Mouse (Mus musculus): ENCODE measurements around the gene Cluh.

Cluh gene

GRCm38 (mm10) chr11:74647966-74648365 is 1.3 kb upstream of the Cluh start:
- no peak for DNase-seq (ENCODE audit: low spot score in 2 of 2)

- DNase-seq (ENCODE audit: low spot score in 2 of 2) = no peak
Measured at GRCm38 (mm10) chr11:74648676-74649075, 619 bp upstream of the Cluh start.

DNA sequence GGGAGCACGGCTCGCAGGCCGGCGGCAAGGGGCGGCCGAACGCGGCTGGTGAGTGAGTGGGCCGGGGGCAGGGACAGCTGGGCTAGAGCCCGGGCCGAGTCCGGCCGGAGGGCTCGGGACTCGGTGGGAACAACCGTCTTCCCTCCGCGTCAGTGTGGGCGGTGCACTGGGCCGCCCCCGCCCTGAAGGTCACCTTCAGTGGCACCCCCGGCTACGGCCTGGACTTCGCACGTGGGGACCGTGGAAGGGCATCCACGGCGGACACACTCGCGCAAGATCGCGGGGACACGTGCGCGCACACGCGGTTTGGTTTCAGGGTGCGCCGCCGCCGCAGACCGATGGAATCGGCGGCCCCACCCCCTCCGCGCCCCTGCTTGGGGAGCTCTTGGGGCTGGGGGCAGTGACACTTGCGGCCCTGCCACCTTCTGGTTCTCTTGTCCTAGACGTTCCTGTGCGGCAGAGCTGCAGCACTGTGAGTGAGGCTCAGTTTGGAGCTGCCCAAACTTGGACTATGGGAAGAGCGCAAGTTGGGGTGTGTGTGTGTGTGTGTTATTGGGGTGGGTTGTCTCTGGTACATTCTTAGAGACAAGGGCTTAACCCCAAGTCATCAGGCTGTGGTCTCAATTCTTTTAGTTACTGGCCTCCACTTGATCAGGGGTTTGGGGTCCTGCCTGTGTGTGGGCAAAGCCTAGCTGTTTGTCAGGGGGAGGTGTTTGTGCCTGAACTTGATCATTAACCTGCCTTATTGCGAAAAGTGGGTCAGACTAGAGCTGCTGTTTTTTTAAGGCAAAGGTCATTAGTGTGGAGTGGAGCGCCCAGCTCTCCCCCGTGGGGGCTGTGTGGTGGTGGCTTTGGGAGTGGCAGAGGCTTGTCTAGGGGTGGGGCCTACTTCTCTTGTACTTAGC is 604 bp downstream of the Cluh start:
- DNase-seq (ENCODE audit: low spot score in 2 of 2) = no peak

DNA sequence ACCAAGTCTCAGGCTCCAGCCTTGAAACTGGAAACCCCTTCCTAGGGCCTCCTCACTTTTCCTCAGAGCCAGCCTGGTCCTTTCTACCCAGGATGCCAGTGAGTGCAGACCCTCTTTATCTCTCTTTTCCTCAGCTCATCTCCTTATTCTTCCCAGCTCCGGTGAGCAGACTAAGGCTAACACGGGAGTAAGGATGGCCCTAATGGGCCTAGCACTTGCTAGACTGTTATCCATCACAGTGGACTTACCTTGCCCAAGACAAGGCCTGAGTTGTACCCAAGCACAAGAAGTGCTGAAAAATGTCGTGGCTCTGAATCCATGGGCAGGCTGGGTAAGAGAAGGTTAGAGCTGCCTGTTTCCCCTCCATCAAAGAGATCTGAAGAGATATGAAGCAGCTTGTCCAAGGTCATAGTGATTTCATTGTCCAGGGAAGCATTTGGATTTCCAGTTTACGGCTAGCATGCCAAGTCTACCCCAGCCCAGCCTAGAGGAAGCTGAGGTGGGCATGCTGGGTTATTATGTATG is 1.3 kb downstream of the Cluh start:
- no peak for DNase-seq (ENCODE audit: low spot score in 2 of 2)

GRCm38 (mm10) chr11:74652791-74653191 is 3.5 kb downstream of the Cluh start:
- DNase-seq (ENCODE audit: low spot score in 2 of 2) = no peak

- no peak for DNase-seq (ENCODE audit: low spot score in 2 of 2)
Measured at GRCm38 (mm10) chr11:74653385-74653784, 4.1 kb downstream of the Cluh start.

GRCm38 (mm10) chr11:74655941-74656340 is 6.6 kb downstream of the Cluh start:
- DNase-seq (ENCODE audit: low spot score in 2 of 2) = no peak

GRCm38 (mm10) chr11:74660336-74660735 is 11.0 kb downstream of the Cluh start:
- no peak for DNase-seq (ENCODE audit: low spot score in 2 of 2)

DNA sequence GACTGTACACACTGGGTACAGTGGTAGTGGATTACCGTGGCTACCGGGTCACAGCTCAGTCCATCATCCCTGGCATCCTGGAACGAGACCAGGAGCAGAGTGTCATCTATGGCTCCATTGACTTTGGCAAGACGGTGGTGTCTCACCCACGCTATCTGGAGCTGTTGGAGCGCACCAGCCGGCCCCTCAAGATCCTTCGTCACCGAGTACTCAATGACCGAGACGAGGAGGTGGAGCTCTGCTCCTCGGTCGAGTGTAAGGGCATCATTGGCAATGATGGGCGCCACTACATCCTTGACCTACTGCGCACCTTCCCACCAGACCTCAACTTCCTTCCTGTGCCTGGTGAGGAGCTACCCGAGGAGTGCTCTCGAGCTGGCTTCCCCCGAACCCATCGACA is 12.3 kb downstream of the Cluh start:
- no peak for DNase-seq (ENCODE audit: low spot score in 2 of 2)

DNA sequence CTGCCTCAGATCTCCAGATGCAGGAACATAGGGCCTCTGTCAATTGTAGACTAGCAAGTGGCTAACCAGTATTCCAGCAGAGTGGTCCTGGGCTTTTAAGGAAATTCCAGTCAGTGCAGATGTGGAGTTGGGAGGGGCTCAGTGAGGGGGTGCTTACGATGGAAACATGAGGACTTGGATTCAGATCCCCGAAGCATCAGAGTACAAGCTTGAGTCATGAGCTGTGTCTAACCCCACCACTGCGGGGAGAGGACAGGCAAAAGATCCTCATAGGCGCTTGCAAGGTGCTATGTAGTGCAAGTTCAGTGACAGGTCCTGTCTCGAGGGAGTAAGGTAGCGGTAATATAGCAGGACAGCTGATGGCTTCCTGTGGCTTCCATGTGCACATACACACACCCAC is 12.9 kb downstream of the Cluh start:
- no peak for DNase-seq (ENCODE audit: low spot score in 2 of 2)

DNA sequence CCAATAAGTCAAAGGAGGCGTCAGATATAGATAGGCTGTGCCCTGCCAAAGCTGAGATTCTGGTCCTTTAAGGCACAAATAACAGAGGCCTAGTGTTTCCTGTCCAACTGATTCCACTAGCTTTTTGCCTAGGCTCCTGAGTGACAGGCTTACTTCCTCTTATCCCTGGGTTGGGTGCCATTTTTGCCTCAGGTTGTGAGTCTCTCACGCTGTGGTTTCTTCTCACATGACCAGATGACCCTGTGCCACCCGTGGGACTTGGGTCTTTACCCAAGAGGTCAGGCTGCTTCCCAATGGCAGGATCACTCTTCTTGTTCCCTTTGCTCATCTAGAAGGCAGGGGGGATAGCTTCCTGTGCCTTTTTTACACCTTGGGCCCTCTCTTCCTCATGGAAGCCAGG is 15.0 kb downstream of the Cluh start:
- DNase-seq (ENCODE audit: low spot score in 2 of 2) = no peak

GRCm38 (mm10) chr11:74664906-74665305 is 15.6 kb downstream of the Cluh start:
- DNase-seq (ENCODE audit: low spot score in 2 of 2) = peak in 1 of 2 experiments; percentile 58

- peak in 1 of 2 experiments; percentile 61 for DNase-seq (ENCODE audit: low spot score in 2 of 2)
Measured at GRCm38 (mm10) chr11:74665631-74666283, 16.5 kb downstream of the Cluh start.

GRCm38 (mm10) chr11:74666284-74666652 is 17.0 kb downstream of the Cluh start:
- DNase-seq (ENCODE audit: low spot score in 2 of 2) = peak in 1 of 2 experiments; percentile 49

DNA sequence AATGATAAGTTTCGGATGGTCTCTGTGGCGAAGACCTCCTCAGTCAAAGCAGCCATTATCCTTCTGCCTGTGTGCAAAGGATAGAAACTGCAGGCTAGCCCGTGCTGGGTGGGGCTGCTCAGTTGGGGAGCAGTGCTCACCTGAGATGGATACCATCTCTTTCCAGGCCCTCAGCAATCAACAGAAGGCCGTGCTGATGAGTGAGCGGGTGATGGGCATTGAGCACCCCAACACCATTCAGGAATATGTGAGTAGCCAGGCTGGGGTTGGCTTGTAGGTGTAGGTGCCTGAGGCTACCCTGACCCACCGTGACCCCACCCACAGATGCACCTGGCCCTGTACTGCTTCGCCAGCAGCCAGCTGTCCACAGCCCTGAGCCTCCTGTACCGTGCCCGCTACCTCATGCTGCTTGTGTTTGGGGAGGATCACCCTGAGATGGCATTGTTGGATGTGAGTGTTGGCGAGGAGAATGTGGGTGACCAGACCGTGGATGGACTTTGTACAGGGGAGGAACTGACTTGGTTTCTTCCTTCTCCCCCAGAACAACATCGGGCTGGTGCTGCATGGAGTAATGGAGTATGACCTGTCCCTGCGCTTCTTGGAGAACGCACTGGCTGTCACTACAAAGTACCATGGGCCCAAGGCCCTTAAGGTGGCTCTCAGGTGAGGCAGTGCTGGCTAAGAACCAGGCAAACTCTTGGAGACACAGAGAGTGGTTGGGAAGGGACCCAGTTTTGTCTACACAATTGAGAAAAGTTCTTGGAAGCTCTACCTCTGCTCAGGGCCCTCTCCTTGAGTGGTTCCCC is 17.7 kb downstream of the Cluh start:
- peak in 1 of 2 experiments; percentile 57 for DNase-seq (ENCODE audit: low spot score in 2 of 2)

- peak in 1 of 2 experiments; percentile 54 for DNase-seq (ENCODE audit: low spot score in 2 of 2)
Measured at GRCm38 (mm10) chr11:74667582-74668010, 18.3 kb downstream of the Cluh start.

- DNase-seq (ENCODE audit: low spot score in 2 of 2) = peak in 1 of 2 experiments; percentile 40
Measured at GRCm38 (mm10) chr11:74668466-74668865, 19.2 kb downstream of the Cluh start.

DNA sequence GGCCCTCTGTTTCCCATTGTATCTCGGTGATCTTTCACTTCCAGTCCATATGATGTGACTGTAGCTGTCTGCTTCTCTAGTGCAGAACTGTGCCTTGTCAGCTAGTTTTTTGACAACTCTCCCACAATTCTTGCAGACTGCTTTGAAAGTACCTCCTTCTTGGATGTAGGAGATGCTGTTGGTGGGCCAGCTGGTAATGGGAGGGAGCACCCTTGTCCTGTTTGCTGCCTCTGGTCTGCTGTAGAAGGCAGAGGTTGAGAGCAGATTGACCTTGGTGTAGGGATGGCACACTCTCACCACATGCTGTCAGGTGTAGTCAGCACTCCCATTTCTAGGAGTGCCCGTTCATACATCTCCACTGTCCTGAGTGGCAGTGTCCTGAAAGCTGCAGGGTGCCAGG is 19.7 kb downstream of the Cluh start:
- DNase-seq (ENCODE audit: low spot score in 2 of 2) = peak in 1 of 2 experiments; percentile 55

DNA sequence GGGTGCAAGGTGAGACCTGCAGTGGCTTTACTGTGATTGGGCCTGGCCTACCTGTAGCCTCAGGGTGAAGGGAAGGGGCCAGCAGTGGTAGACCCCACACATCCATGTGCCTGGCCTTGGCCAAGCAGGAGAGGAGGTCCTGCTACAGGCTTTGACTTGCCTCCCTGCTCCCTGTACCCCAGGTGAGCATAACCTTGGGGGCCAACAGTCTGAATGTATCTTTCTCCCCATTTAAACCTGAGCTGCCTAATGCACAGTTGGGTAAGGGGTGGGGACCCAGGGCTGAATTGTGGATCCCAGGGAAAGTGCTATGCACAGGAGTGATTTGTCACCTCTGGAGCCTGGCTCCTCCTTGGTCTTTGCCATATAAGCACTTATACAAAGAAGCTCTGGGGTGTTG is 20.9 kb downstream of the Cluh start:
- no peak for DNase-seq (ENCODE audit: low spot score in 2 of 2)

GRCm38 (mm10) chr11:74671013-74671412 is 21.7 kb downstream of the Cluh start:
- DNase-seq (ENCODE audit: low spot score in 2 of 2) = no peak

GRCm38 (mm10) chr11:74671839-74672238 is 22.5 kb downstream of the Cluh start:
- DNase-seq (ENCODE audit: low spot score in 2 of 2) = no peak
